Mouse (Mus musculus) brain, embryonic 14.5 days (tissue): ENCODE measurements around the gene Trpv6.

Experiments
- CTCF ChIP-seq: fragments of 200-500 bp; IDR thresholded peaks from 2 replicates; pipeline ENCODE4 v1.5.1; 2012; ENCODE audit warnings: inconsistent platforms, mild to moderate bottlenecking, moderate library complexity, borderline replicate concordance; ENCODE audit not compliant: insufficient read depth, insufficient read length; ENCODE audit errors: extremely low read depth
- POLR2A ChIP-seq: fragments of 200-500 bp; IDR thresholded peaks from 2 replicates; pipeline ENCODE4 v1.6.1; 2012; ENCODE audit warnings: mild to moderate bottlenecking, inconsistent platforms, borderline replicate concordance; ENCODE audit not compliant: poor library complexity, insufficient read depth, insufficient read length, severe bottlenecking; ENCODE audit errors: extremely low read depth

GRCm38 (mm10) chr6:41654648-41655047, 18.4 kb upstream of the Trpv6 start:
- TF ChIP-seq POLR2A (no peak), CTCF (no peak)
